Mouse (Mus musculus): ENCODE data around the gene Ccdc93. TPM values are rescaled to one million over a fixed set of nuclear protein-coding genes. Genes with fewer than 3 reads are reported as not detected.

Ccdc93 gene
- polyA plus RNA-seq, 1 experiment from 2014 or later = 16.6 TPM

GRCm38 (mm10) chr1:121452498-121452897 is 21.6 kb downstream of the Ccdc93 start:
- 0 out of 2 replicates have a peak overlapping the region, but pooled peaks have one; percentile 17 for H3K9ac ChIP-seq
- WGBS = 37% methylated on average over 6 of the region's 6 CpGs
- H3K36me3 ChIP-seq = peaks cover 39% of the 10 kb centered on the region
- no peak overlapping the region for H3K4me3 ChIP-seq
- peak overlapping the region; percentile 72 for H3K27ac ChIP-seq
- H3K4me2 ChIP-seq = no peak overlapping the region
- H3K27me3 ChIP-seq = no peaks in the 10 kb centered on the region
- peak; percentile 28; the same call in 1 of the 2 replicates for ATAC-seq (ENCODE audit: insufficient number of reproducible peaks, insufficient read depth, low FRiP score, low TSS enrichment, low read depth)
- no peaks in the 10 kb centered on the region for H3K9me3 ChIP-seq
- peaks cover 37% of the 10 kb centered on the region for H3K4me1 ChIP-seq

GRCm38 (mm10) chr1:121453053-121453452 is 22.2 kb downstream of the Ccdc93 start:
- 81% methylated on average over 4 of the region's 4 CpGs for WGBS

GRCm38 (mm10) chr1:121454951-121455350 is 24.1 kb downstream of the Ccdc93 start:
- Histone ChIP-seq H3K4me3 (no peak overlapping the region), H3K36me3 (peaks cover 21% of the 10 kb centered on the region), H3K27me3 (no peaks in the 10 kb centered on the region), H3K4me1 (peaks cover 25% of the 10 kb centered on the region), H3K9ac (no peak overlapping the region), H3K9me3 (no peaks in the 10 kb centered on the region), H3K27ac (no peak overlapping the region), H3K4me2 (no peak overlapping the region)
- no peak for ATAC-seq (ENCODE audit: insufficient number of reproducible peaks, insufficient read depth, low FRiP score, low TSS enrichment, low read depth)
- 84% methylated on average over 6 of the region's 6 CpGs for WGBS

More at GRCm38 (mm10) chr1:121453053-121453452, 22.2 kb downstream of the Ccdc93 start:
- Histone ChIP-seq H3K27ac (peak overlapping the region; percentile 72; the same call in 1 of the 2 replicates), H3K4me3 (no peak overlapping the region), H3K9ac (no peak overlapping the region), H3K4me2 (no peak overlapping the region), H3K27me3 (no peaks in the 10 kb centered on the region), H3K4me1 (peaks cover 37% of the 10 kb centered on the region), H3K9me3 (no peaks in the 10 kb centered on the region), H3K36me3 (peaks cover 33% of the 10 kb centered on the region)
- ATAC-seq (ENCODE audit: insufficient number of reproducible peaks, insufficient read depth, low FRiP score, low TSS enrichment, low read depth) = no peak

GRCm38 (mm10) chr1:121460077-121460476 is 29.2 kb downstream of the Ccdc93 start:
- 57% methylated on average over 6 of the region's 6 CpGs for WGBS
- Histone ChIP-seq H3K36me3 (peaks cover 52% of the 10 kb centered on the region), H3K4me2 (no peak overlapping the region), H3K27ac (peak overlapping the region; percentile 62), H3K4me3 (no peak overlapping the region), H3K9me3 (no peaks in the 10 kb centered on the region), H3K4me1 (peaks cover 10% of the 10 kb centered on the region), H3K27me3 (no peaks in the 10 kb centered on the region), H3K9ac (no peak overlapping the region)
- ATAC-seq (ENCODE audit: insufficient number of reproducible peaks, insufficient read depth, low FRiP score, low TSS enrichment, low read depth) = no peak; the same call in 1 of the 2 replicates

- H3K4me2 ChIP-seq = no peak overlapping the region
- no peak overlapping the region for H3K9ac ChIP-seq
- no peaks in the 10 kb centered on the region for H3K9me3 ChIP-seq
- 90% methylated on average over 7 of the region's 7 CpGs for WGBS
- no peaks in the 10 kb centered on the region for H3K27me3 ChIP-seq
- no peak overlapping the region for H3K27ac ChIP-seq
- ATAC-seq (ENCODE audit: insufficient number of reproducible peaks, insufficient read depth, low FRiP score, low TSS enrichment, low read depth) = no peak
- no peak overlapping the region for H3K4me3 ChIP-seq
- peaks cover 54% of the 10 kb centered on the region for H3K36me3 ChIP-seq
- peaks cover 10% of the 10 kb centered on the region for H3K4me1 ChIP-seq
Observed at GRCm38 (mm10) chr1:121461895-121462294, 31.0 kb downstream of the Ccdc93 start.

GRCm38 (mm10) chr1:121462643-121463042 is 31.8 kb downstream of the Ccdc93 start:
- ATAC-seq (ENCODE audit: insufficient number of reproducible peaks, insufficient read depth, low FRiP score, low TSS enrichment, low read depth) = no peak
- no peaks in the 10 kb centered on the region for H3K27me3 ChIP-seq
- H3K27ac ChIP-seq = no peak overlapping the region
- H3K4me1 ChIP-seq = peaks cover 10% of the 10 kb centered on the region
- H3K36me3 ChIP-seq = peaks cover 54% of the 10 kb centered on the region
- H3K9me3 ChIP-seq = no peaks in the 10 kb centered on the region
- H3K9ac ChIP-seq = no peak overlapping the region
- no peak overlapping the region for H3K4me2 ChIP-seq
- H3K4me3 ChIP-seq = no peak overlapping the region
- WGBS = 89% methylated on average over 1 of the region's 1 CpGs

GRCm38 (mm10) chr1:121463806-121464205 is 33.0 kb downstream of the Ccdc93 start:
- WGBS = 87% methylated on average over 7 of the region's 7 CpGs
- Histone ChIP-seq H3K4me1 (peaks cover 10% of the 10 kb centered on the region), H3K27ac (no peak overlapping the region), H3K4me2 (no peak overlapping the region), H3K9me3 (no peaks in the 10 kb centered on the region), H3K27me3 (no peaks in the 10 kb centered on the region), H3K9ac (no peak overlapping the region), H3K4me3 (no peak overlapping the region), H3K36me3 (peaks cover 59% of the 10 kb centered on the region)
- ATAC-seq (ENCODE audit: insufficient number of reproducible peaks, insufficient read depth, low FRiP score, low TSS enrichment, low read depth) = no peak

GRCm38 (mm10) chr1:121466276-121466675 is 35.4 kb downstream of the Ccdc93 start:
- Histone ChIP-seq H3K4me3 (no peak overlapping the region), H3K27ac (no peak overlapping the region), H3K4me1 (no peaks in the 10 kb centered on the region), H3K36me3 (peaks cover 74% of the 10 kb centered on the region), H3K4me2 (no peak overlapping the region), H3K9me3 (no peaks in the 10 kb centered on the region), H3K9ac (no peak overlapping the region), H3K27me3 (no peaks in the 10 kb centered on the region)
- ATAC-seq (ENCODE audit: insufficient number of reproducible peaks, insufficient read depth, low FRiP score, low TSS enrichment, low read depth) = no peak
- WGBS = 84% methylated on average over 3 of the region's 3 CpGs

- H3K9ac ChIP-seq = no peak overlapping the region
- no peaks in the 10 kb centered on the region for H3K9me3 ChIP-seq
- H3K4me3 ChIP-seq = no peak overlapping the region
- H3K4me1 ChIP-seq = no peaks in the 10 kb centered on the region
- no peak for ATAC-seq (ENCODE audit: insufficient number of reproducible peaks, insufficient read depth, low FRiP score, low TSS enrichment, low read depth)
- H3K27ac ChIP-seq = no peak overlapping the region
- peaks cover 58% of the 10 kb centered on the region for H3K36me3 ChIP-seq
- H3K4me2 ChIP-seq = no peak overlapping the region
- WGBS = 81% methylated on average over 2 of the region's 2 CpGs
- no peaks in the 10 kb centered on the region for H3K27me3 ChIP-seq
Observed at GRCm38 (mm10) chr1:121468271-121468670, 37.4 kb downstream of the Ccdc93 start.

- Histone ChIP-seq H3K4me3 (no peak overlapping the region), H3K4me1 (no peaks in the 10 kb centered on the region), H3K27ac (no peak overlapping the region), H3K9ac (no peak overlapping the region), H3K9me3 (no peaks in the 10 kb centered on the region), H3K4me2 (no peak overlapping the region), H3K27me3 (no peaks in the 10 kb centered on the region), H3K36me3 (peaks cover 45% of the 10 kb centered on the region)
- WGBS = 66% methylated on average over 5 of the region's 5 CpGs
- ATAC-seq (ENCODE audit: insufficient number of reproducible peaks, insufficient read depth, low FRiP score, low TSS enrichment, low read depth) = no peak
Observed at GRCm38 (mm10) chr1:121471503-121471902, 40.7 kb downstream of the Ccdc93 start.

- WGBS = 96% methylated on average over 5 of the region's 5 CpGs
- H3K4me2 ChIP-seq = no peak overlapping the region
- no peaks in the 10 kb centered on the region for H3K4me1 ChIP-seq
- peaks cover 72% of the 10 kb centered on the region for H3K36me3 ChIP-seq
- ATAC-seq (ENCODE audit: insufficient number of reproducible peaks, insufficient read depth, low FRiP score, low TSS enrichment, low read depth) = no peak
- no peaks in the 10 kb centered on the region for H3K9me3 ChIP-seq
- H3K4me3 ChIP-seq = no peak overlapping the region
- H3K27ac ChIP-seq = no peak overlapping the region
- H3K9ac ChIP-seq = no peak overlapping the region
- no peaks in the 10 kb centered on the region for H3K27me3 ChIP-seq
Observed at GRCm38 (mm10) chr1:121477716-121478115, 46.9 kb downstream of the Ccdc93 start.

- H3K4me3 ChIP-seq = no peak overlapping the region
- H3K36me3 ChIP-seq = peaks cover 78% of the 10 kb centered on the region
- H3K4me2 ChIP-seq = no peak overlapping the region
- no peak overlapping the region for H3K27ac ChIP-seq
- no peak overlapping the region for H3K9ac ChIP-seq
- 0 out of 2 replicates have a peak, but pooled peaks have one; percentile 33 for ATAC-seq (ENCODE audit: insufficient number of reproducible peaks, insufficient read depth, low FRiP score, low TSS enrichment, low read depth)
- WGBS = 82% methylated on average over 12 of the region's 12 CpGs
- no peaks in the 10 kb centered on the region for H3K27me3 ChIP-seq
- no peaks in the 10 kb centered on the region for H3K4me1 ChIP-seq
- H3K9me3 ChIP-seq = no peaks in the 10 kb centered on the region
Observed at GRCm38 (mm10) chr1:121478284-121478980, 47.6 kb downstream of the Ccdc93 start.
